Mouse (Mus musculus) neural tube, embryonic 14.5 days (tissue): ENCODE measurements around the gene Ccdc13. TPM values are rescaled to one million over a fixed set of nuclear protein-coding genes. Genes with fewer than 3 reads are reported as not detected.

Experiments used
- ATAC-seq: fragments of 200-750 bp; cut with Nextera tagmentation; 2 replicates; pipeline ENCODE4 v1.8.0; 2017; ENCODE audit warnings: low read depth, mild to moderate bottlenecking, moderate TSS enrichment, moderate library complexity
- H3K27ac ChIP-seq: fragments of 300-500 bp; sonication (generic); 2 replicates; pipeline ENCODE4 v1.5.1; 2014; ENCODE audit warnings: low read depth, mild to moderate bottlenecking, control low read depth, low read length, moderate library complexity, mixed read lengths
- H3K27me3 ChIP-seq: fragments of 300-500 bp; sonication (generic); 2 replicates; pipeline ENCODE4 v1.6.1; 2014; ENCODE audit warnings: low read length; ENCODE audit not compliant: control insufficient read depth, insufficient read depth
- H3K36me3 ChIP-seq: fragments of 300-500 bp; sonication (generic); 2 replicates; pipeline ENCODE4 v1.6.1; 2014; ENCODE audit warnings: low read length, mixed read lengths; ENCODE audit not compliant: control insufficient read depth, insufficient read depth
- H3K4me1 ChIP-seq: fragments of 300-500 bp; sonication (generic); 2 replicates; pipeline ENCODE4 v1.6.1; 2014; ENCODE audit warnings: low read length; ENCODE audit not compliant: control insufficient read depth, insufficient read depth
- H3K4me2 ChIP-seq: fragments of 300-500 bp; sonication (generic); 2 replicates; pipeline ENCODE4 v1.6.1; 2014; ENCODE audit warnings: mild to moderate bottlenecking, low read depth, low read length, control low read depth
- H3K4me3 ChIP-seq: fragments of 300-500 bp; sonication (generic); 2 replicates; pipeline ENCODE4 v1.5.1; 2014; ENCODE audit warnings: low read depth, low read length, control low read depth, mixed read lengths
- H3K9ac ChIP-seq: fragments of 300-500 bp; sonication (generic); replicated peaks from 2 replicates; pipeline ENCODE4 v1.6.1; 2014; ENCODE audit warnings: low read depth, mild to moderate bottlenecking, control low read depth, low read length, mixed read lengths
- H3K9me3 ChIP-seq: fragments of 300-500 bp; sonication (generic); 2 replicates; pipeline ENCODE4 v1.6.1; 2016; ENCODE audit warnings: low read length; ENCODE audit not compliant: control insufficient read depth
- WGBS: fragments of 180-500 bp; shearing (Covaris S2); extraction: QIAGEN DNeasy Blood & Tissue Kit; methylation state at CpG from one replicate; pipeline ENCODE4 v1.1.7; 2014; 5-methylcytosine and 5-hydroxymethylcytosine counted together
- polyA plus RNA-seq: library from polyadenylated mRNA; unstranded; fragments of >200 nt; fragmentation: Nextera tagmentation; extraction: Ambion mirVana; gene quantifications from 2 replicates; pipeline ENCODE4 v1.2.1, GENCODE M21; 2014

Ccdc13 gene
- polyA plus RNA-seq, 1 experiment from 2014 or later = 1.9 TPM

GRCm38 (mm10) chr9:121856649-121857416 is 17.6 kb upstream of the Ccdc13 start:
- WGBS = 2% methylated on average over 35 of the region's 39 CpGs
- H3K27me3 ChIP-seq = no peaks in the 10 kb centered on the region
- H3K9ac ChIP-seq = peak overlapping the region; percentile 84
- no peaks in the 10 kb centered on the region for H3K4me1 ChIP-seq
- ATAC-seq = peak; percentile 15
- H3K27ac ChIP-seq = peak overlapping the region; percentile 95
- peak overlapping the region; percentile 78 for H3K4me3 ChIP-seq
- H3K9me3 ChIP-seq = no peaks in the 10 kb centered on the region
- H3K4me2 ChIP-seq = peak overlapping the region; percentile 73
- no peaks in the 10 kb centered on the region for H3K36me3 ChIP-seq

GRCm38 (mm10) chr9:121854246-121854645 is 15.0 kb upstream of the Ccdc13 start:
- no peaks in the 10 kb centered on the region for H3K4me1 ChIP-seq
- no peak for ATAC-seq
- WGBS = 98% methylated on average over 3 of the region's 3 CpGs
- no peak overlapping the region for H3K9ac ChIP-seq
- H3K27ac ChIP-seq = no peak overlapping the region
- H3K9me3 ChIP-seq = no peaks in the 10 kb centered on the region
- no peaks in the 10 kb centered on the region for H3K27me3 ChIP-seq
- H3K4me3 ChIP-seq = no peak overlapping the region
- H3K4me2 ChIP-seq = no peak overlapping the region
- H3K36me3 ChIP-seq = no peaks in the 10 kb centered on the region; the same call in 1 of the 2 replicates

GRCm38 (mm10) chr9:121847842-121848241 is 8.6 kb upstream of the Ccdc13 start:
- no peaks in the 10 kb centered on the region for H3K4me1 ChIP-seq
- no peak overlapping the region for H3K27ac ChIP-seq
- peaks cover 2% of the 10 kb centered on the region; the same call in 1 of the 2 replicates for H3K36me3 ChIP-seq
- H3K27me3 ChIP-seq = no peaks in the 10 kb centered on the region
- ATAC-seq = no peak
- no peaks in the 10 kb centered on the region for H3K9me3 ChIP-seq
- H3K9ac ChIP-seq = no peak overlapping the region
- H3K4me2 ChIP-seq = no peak overlapping the region
- 85% methylated on average over 5 of the region's 5 CpGs for WGBS
- no peak overlapping the region for H3K4me3 ChIP-seq

- no peak for ATAC-seq
- H3K36me3 ChIP-seq = peaks cover 2% of the 10 kb centered on the region; the same call in 1 of the 2 replicates
- H3K4me1 ChIP-seq = no peaks in the 10 kb centered on the region
- no peak overlapping the region for H3K4me2 ChIP-seq
- H3K9ac ChIP-seq = no peak overlapping the region
- no peaks in the 10 kb centered on the region for H3K27me3 ChIP-seq
- 95% methylated on average over 4 of the region's 4 CpGs for whole genome bisulfite sequencing
- H3K27ac ChIP-seq = no peak overlapping the region
- H3K4me3 ChIP-seq = no peak overlapping the region
- no peaks in the 10 kb centered on the region for H3K9me3 ChIP-seq
Observed at GRCm38 (mm10) chr9:121847138-121847537, 7.9 kb upstream of the Ccdc13 start.

GRCm38 (mm10) chr9:121846526-121847118 is 7.4 kb upstream of the Ccdc13 start:
- 53% methylated on average over 10 of the region's 10 CpGs for WGBS
- no peaks in the 10 kb centered on the region for H3K4me1 ChIP-seq
- peak; percentile 41; the same call in 1 of the 2 replicates for ATAC-seq
- no peak overlapping the region for H3K9ac ChIP-seq
- H3K4me2 ChIP-seq = no peak overlapping the region
- H3K27ac ChIP-seq = no peak overlapping the region
- no peaks in the 10 kb centered on the region for H3K27me3 ChIP-seq
- no peak overlapping the region for H3K4me3 ChIP-seq
- no peaks in the 10 kb centered on the region for H3K9me3 ChIP-seq
- peaks cover 2% of the 10 kb centered on the region; the same call in 1 of the 2 replicates for H3K36me3 ChIP-seq

- Histone ChIP-seq H3K27me3 (no peaks in the 10 kb centered on the region), H3K9me3 (no peaks in the 10 kb centered on the region), H3K27ac (no peak overlapping the region), H3K4me3 (no peak overlapping the region), H3K9ac (no peak overlapping the region), H3K36me3 (no peaks in the 10 kb centered on the region), H3K4me2 (no peak overlapping the region), H3K4me1 (no peaks in the 10 kb centered on the region)
- WGBS = 94% methylated on average over 2 of the region's 2 CpGs
- no peak for ATAC-seq
Observed at GRCm38 (mm10) chr9:121842914-121843313, 3.7 kb upstream of the Ccdc13 start.

- ATAC-seq = peak; percentile 50; the same call in 1 of the 2 replicates
- H3K9ac ChIP-seq = peak overlapping the region; percentile 32; the same call in 1 of the 2 replicates
- no peak overlapping the region for H3K27ac ChIP-seq
- no peaks in the 10 kb centered on the region for H3K9me3 ChIP-seq
- peak overlapping the region; percentile 42 for H3K4me3 ChIP-seq
- WGBS = 40% methylated on average over 7 of the region's 7 CpGs
- peak overlapping the region; percentile 70 for H3K4me2 ChIP-seq
- no peaks in the 10 kb centered on the region for H3K27me3 ChIP-seq
- no peaks in the 10 kb centered on the region for H3K4me1 ChIP-seq
- H3K36me3 ChIP-seq = no peaks in the 10 kb centered on the region
Observed at GRCm38 (mm10) chr9:121839622-121839965, 333 bp upstream of the Ccdc13 start.

GRCm38 (mm10) chr9:121838008-121838407 is 1.3 kb downstream of the Ccdc13 start:
- ATAC-seq = no peak
- Histone ChIP-seq H3K36me3 (no peaks in the 10 kb centered on the region), H3K9ac (no peak overlapping the region), H3K4me1 (no peaks in the 10 kb centered on the region), H3K4me2 (no peak overlapping the region), H3K4me3 (no peak overlapping the region), H3K27me3 (no peaks in the 10 kb centered on the region), H3K9me3 (no peaks in the 10 kb centered on the region), H3K27ac (no peak overlapping the region)
- 93% methylated on average over 6 of the region's 6 CpGs for WGBS

- no peak overlapping the region for H3K27ac ChIP-seq
- no peaks in the 10 kb centered on the region for H3K9me3 ChIP-seq
- 85% methylated on average over 11 of the region's 11 CpGs for WGBS
Observed at GRCm38 (mm10) chr9:121833825-121834224, 5.4 kb downstream of the Ccdc13 start.

More at GRCm38 (mm10) chr9:121833825-121834224, 5.4 kb downstream of the Ccdc13 start:
- Histone ChIP-seq H3K4me3 (no peak overlapping the region), H3K27me3 (no peaks in the 10 kb centered on the region), H3K9ac (no peak overlapping the region), H3K4me2 (no peak overlapping the region), H3K4me1 (no peaks in the 10 kb centered on the region), H3K36me3 (no peaks in the 10 kb centered on the region)
- ATAC-seq = no peak
